Mouse (Mus musculus) cerebellum, adult 2 months (tissue): ENCODE results near the gene Atad3a. TPM values are rescaled to one million over a fixed set of nuclear protein-coding genes. Genes with fewer than 3 reads are reported as not detected.
"Not testable (repeated sequence)": the region's sequence is repeated elsewhere in the genome, so short reads cannot be mapped to it uniquely, and the experiment has no call there.

Experiments used
- DNase-seq, 2 experiments: peaks; one replicate each; pipeline ENCODE4 v3.0.0; 2021
- H3K27ac ChIP-seq: fragments of 200-500 bp; 2 replicates; pipeline ENCODE4 v1.5.1; 2012; ENCODE audit warnings: low read length, control low read depth, inconsistent platforms; ENCODE audit not compliant: insufficient read depth
- H3K27me3 ChIP-seq: fragments of 200-500 bp; 2 replicates; pipeline ENCODE4 v1.6.1; 2012; ENCODE audit warnings: inconsistent platforms, mild to moderate bottlenecking, low read length, moderate library complexity; ENCODE audit not compliant: control insufficient read depth, insufficient read depth
- H3K4me1 ChIP-seq: fragments of 200-500 bp; 2 replicates; pipeline ENCODE4 v1.6.1; 2011; ENCODE audit warnings: low read length; ENCODE audit not compliant: control insufficient read depth, insufficient read depth
- H3K4me3 ChIP-seq: fragments of 200-500 bp; replicated peaks from 2 replicates; pipeline ENCODE3; 2011; ENCODE audit warnings: mild to moderate bottlenecking, low read depth, low read length, control low read depth; ENCODE audit not compliant: insufficient read depth
- CTCF ChIP-seq: fragments of 200-500 bp; IDR thresholded peaks from 2 replicates; pipeline ENCODE4 v1.5.1; 2011; ENCODE audit warnings: low read depth, mild to moderate bottlenecking, control low read depth, low read length, moderate library complexity, borderline replicate concordance; ENCODE audit not compliant: insufficient read depth
- POLR2A ChIP-seq: fragments of 200-500 bp; IDR thresholded peaks from 2 replicates; pipeline ENCODE4 v1.6.1; 2011; ENCODE audit warnings: low read length, control low read depth, borderline replicate concordance; ENCODE audit not compliant: insufficient read depth
- WGBS: fragments of 180-500 bp; shearing (Covaris S2); methylation state at CpG from one replicate; pipeline ENCODE4 v1.1.7; 2018; 5-methylcytosine and 5-hydroxymethylcytosine counted together
- polyA plus RNA-seq: library from polyadenylated mRNA; depleted of rRNA; stranded (reverse); fragments of >200 nt; gene quantifications from 2 replicates; pipeline ENCODE4 v1.2.3, GENCODE M21; 2012

Atad3a gene
- polyA plus RNA-seq, 1 experiment = 114 TPM

DNA sequence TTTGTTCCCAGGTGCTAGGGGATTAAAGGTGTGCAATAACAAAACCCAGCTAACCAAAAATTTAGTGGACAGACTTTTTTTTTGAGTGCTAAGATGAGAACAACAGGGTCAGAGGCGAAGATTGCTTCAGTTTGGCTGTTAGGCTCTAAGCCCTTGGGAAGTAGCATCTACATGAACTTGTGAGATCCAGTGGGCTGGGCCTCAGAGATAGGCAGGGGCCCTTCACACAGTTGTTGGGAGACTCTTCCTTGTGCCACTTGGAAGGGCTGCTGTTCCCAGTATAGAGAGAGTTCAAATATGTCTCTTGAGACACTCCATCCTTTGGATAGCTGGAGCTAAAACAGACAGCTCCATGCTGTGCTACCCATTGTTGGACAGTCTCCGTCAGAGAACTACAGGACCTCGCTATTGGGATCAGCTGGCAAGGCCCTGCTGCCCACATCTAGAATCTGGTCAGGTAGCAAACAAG lies 29.2 kb upstream of the Atad3a start, which contains the start of gene Ankrd65:
Ankrd65 (plus strand) TSS at position 419 of the 469 bp plus-strand sequence.
- no peaks in the 10 kb centered on the region for H3K4me1 ChIP-seq
- H3K27ac ChIP-seq = no peak within 1 kb of the TSS
- H3K4me3 ChIP-seq = no peak within 1 kb of the TSS
- no peaks in the 10 kb centered on the region for H3K27me3 ChIP-seq
- DNase-seq = no peak
- whole genome bisulfite sequencing = 37% methylated on average over 3 of the region's 3 CpGs
- no peak for TF ChIP-seq POLR2A
- TF ChIP-seq CTCF = no peak

DNA sequence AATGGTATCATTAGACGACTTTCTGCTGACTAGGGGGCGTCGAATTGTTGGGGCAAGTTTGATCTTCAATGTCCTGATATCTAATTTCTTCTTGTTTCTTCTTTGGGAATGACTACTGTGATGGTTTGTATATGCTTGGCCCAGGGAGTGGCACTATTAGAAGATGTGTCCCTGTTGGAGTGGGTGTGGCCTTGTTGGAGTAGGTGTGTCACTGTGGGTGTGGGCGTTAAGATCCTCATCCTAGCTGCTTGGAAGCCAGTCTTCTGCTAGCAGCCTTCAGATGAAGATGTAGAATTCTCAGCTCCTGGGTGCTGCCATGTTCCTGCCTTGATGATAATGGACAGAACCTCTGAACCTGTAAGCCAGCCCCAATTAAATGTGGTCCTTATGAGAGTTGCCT lies 27.9 kb upstream of the Atad3a start:
- H3K27ac ChIP-seq, H3K27me3 ChIP-seq, H3K4me1 ChIP-seq, H3K4me3 ChIP-seq, DNase-seq: not testable (repeated sequence)
- WGBS = 82% methylated on average over 4 of the region's 4 CpGs

DNA sequence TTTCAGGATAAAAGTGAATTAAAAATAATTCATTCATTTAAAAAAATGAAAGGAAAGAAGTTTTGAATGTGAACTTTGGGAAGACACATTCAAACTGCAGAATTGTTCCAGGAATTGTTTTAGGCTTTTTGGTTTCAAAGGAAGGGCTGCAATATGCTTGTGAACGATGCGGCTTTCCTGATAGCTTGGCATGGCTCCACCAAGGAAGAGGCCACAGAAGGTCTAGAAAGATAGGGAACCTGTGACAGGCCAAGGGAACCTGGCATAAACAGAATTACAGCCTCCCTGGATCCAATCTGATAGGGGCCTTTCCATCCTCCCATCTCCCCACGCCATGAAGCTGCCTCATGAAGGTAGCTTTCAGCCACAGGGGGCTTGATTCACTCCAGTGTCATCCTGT lies 27.4 kb upstream of the Atad3a start:
- no peaks in the 10 kb centered on the region for H3K4me1 ChIP-seq
- H3K27me3 ChIP-seq = no peaks in the 10 kb centered on the region
- DNase-seq = no peak
- TF ChIP-seq POLR2A (no peak), CTCF (no peak)
- no peak overlapping the region for H3K4me3 ChIP-seq
- 58% methylated on average over 3 of the region's 3 CpGs for WGBS
- no peak overlapping the region for H3K27ac ChIP-seq

GRCm38 (mm10) chr4:155785819-155786218 lies 24.9 kb upstream of the Atad3a start, which contains the start of gene Tmem88b:
TSS of gene Tmem88b (minus strand) at chr4:155785874.
- peak within 1 kb of the TSS; percentile 74; the same call in 1 of the 2 replicates for H3K27ac ChIP-seq
- H3K4me1 ChIP-seq = no peaks in the 10 kb centered on the region
- no peak for DNase-seq
- no peaks in the 10 kb centered on the region for H3K27me3 ChIP-seq
- 58% methylated on average over 5 of the region's 5 CpGs for WGBS
- peak within 1 kb of the TSS; percentile 83 for H3K4me3 ChIP-seq
- TF ChIP-seq POLR2A (no peak), CTCF (no peak)

DNA sequence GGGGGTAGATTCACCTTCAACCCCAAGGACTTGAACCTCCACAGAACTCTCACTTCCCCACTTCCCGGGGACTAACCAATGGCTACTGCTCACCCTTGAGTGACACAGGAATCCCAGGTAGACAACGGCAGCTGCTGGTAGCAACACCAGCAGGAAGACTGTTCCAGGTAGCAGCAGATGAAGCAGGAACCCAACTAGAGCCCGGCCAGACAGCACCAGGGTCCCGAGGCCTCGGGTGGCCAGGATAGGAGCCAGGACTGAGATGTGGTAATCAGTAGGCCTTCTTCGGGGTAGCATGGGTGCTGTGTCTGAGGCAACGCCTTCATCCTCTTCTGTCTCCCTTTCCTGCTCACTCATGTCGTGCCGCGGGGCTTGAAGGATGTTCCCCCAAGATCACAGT lies 24.4 kb upstream of the Atad3a start:
- H3K27me3 ChIP-seq = no peaks in the 10 kb centered on the region
- no peaks in the 10 kb centered on the region for H3K4me1 ChIP-seq
- peak overlapping the region; percentile 74; the same call in 1 of the 2 replicates for H3K27ac ChIP-seq
- WGBS = 73% methylated on average over 10 of the region's 10 CpGs
- DNase-seq = peak in 1 of 2 experiments; percentile 18
- no peak for TF ChIP-seq POLR2A
- no peak for TF ChIP-seq CTCF
- peak overlapping the region; percentile 15 for H3K4me3 ChIP-seq

GRCm38 (mm10) chr4:155784081-155784701 lies 23.3 kb upstream of the Atad3a start:
- Histone ChIP-seq H3K4me1 (no peaks in the 10 kb centered on the region), H3K27ac (peak overlapping the region; percentile 95), H3K27me3 (no peaks in the 10 kb centered on the region), H3K4me3 (peak overlapping the region; percentile 83)
- TF ChIP-seq POLR2A = peak; percentile 36
- peak; percentile 71 for TF ChIP-seq CTCF
- peak; percentile 82 to 89 for DNase-seq
- under 1% methylated on average over 52 of the region's 52 CpGs for WGBS

DNA sequence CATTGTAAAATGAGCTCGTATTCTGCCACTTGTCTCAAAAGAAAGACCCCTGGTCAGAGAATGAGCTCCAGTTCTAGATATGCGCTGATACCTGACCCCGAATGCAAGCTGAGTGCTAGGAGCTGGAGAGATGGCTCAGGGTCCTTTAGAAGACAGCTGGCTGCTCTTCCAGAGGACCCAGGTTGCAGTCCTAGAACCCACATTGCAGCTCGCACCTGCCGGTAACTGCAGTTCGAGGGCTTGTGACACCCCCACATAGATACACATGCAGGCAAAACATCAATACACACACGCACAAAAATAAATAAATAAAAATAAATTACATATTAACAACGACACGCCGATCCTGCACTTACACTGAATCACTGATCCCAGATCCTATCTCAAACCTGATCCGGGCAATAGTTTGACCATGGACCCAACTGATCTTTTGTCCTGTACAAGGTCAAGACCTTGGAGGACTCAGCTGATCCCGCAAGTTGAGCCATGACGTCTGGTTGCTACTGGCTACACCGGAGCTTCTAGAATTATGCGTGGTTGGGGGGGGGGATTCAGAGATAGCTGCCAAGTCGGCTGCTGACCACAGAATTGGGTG lies 22.7 kb upstream of the Atad3a start:
- Histone ChIP-seq H3K4me1 (no peaks in the 10 kb centered on the region), H3K27ac (peak overlapping the region; percentile 95), H3K4me3 (peak overlapping the region; percentile 83), H3K27me3 (no peaks in the 10 kb centered on the region)
- 12% methylated on average over 16 of the region's 16 CpGs for WGBS
- no peak for TF ChIP-seq CTCF
- TF ChIP-seq POLR2A = no peak
- DNase-seq = peak; percentile 34 to 51

DNA sequence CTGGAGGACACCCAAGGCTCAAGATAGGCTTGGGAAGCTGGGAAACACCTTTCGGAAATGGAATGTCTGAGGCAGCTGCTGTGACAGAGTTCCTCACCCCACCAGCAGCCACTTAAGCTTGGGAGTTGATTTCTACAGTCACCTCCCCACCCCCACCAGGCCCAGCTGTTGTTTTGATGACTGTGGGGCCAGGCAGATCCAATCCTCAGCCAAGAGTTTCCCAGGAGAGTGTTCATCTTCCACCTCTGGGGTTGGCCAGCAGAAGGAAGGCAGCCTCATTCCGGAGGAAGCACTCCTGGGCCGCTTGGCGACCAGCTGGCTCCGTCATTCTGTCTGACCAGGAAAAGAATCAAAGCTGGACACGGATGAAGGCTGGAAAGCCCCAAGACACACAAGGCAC lies 20.0 kb upstream of the Atad3a start:
- 30% methylated on average over 6 of the region's 6 CpGs for WGBS
- DNase-seq = peak; percentile 32 to 48
- Histone ChIP-seq H3K4me1 (peaks cover 3% of the 10 kb centered on the region), H3K27me3 (no peaks in the 10 kb centered on the region), H3K4me3 (no peak overlapping the region), H3K27ac (peak overlapping the region; percentile 13)
- no peak for TF ChIP-seq CTCF
- no peak for TF ChIP-seq POLR2A
